Mouse (Mus musculus): Measurements from ENCODE around the gene Lmo2. TPM values are rescaled to one million over a fixed set of nuclear protein-coding genes. Genes with fewer than 3 reads are reported as not detected.
A peak's percentile ranks its signal among the peaks of the same experiment; 100 is the strongest.

Gene Lmo2
- polyA plus RNA-seq, 1 experiment, result 20.8 TPM

GRCm38 (mm10) chr2:103941085-103941484 is 16.7 kb upstream of the Lmo2 start:
- DNase-seq, result no peak
- 85% methylated on average over 3 of the region's 3 CpGs for WGBS
- Histone ChIP-seq H3K4me1 (ENCODE audit: control insufficient read depth, insufficient read depth, low read length) (no peaks in the 10 kb centered on the region), H3K27me3 (replicated peaks; ENCODE audit: control insufficient read depth, insufficient read depth, low read length) (no peaks in the 10 kb centered on the region), H3K4me3 (ENCODE audit: insufficient read depth, low read depth, low read length) (no peak overlapping the region), H3K27ac (ENCODE audit: insufficient read depth, low read depth, low read length) (no peak overlapping the region), H3K36me3 (ENCODE audit: control insufficient read depth, insufficient read depth, low read length) (no peaks in the 10 kb centered on the region)
- TF ChIP-seq CTCF (conservative IDR thresholded peaks at IDR 0.05; ENCODE audit: insufficient read depth, insufficient read length, low read depth, low read length), result no peak
- no peak for TF ChIP-seq POLR2A (IDR thresholded peaks at IDR 0.05; ENCODE audit: low read depth, low read length)

GRCm38 (mm10) chr2:103944859-103945258 is 12.9 kb upstream of the Lmo2 start:
- Histone ChIP-seq H3K27me3 (replicated peaks; ENCODE audit: control insufficient read depth, insufficient read depth, low read length) (no peaks in the 10 kb centered on the region), H3K4me1 (ENCODE audit: control insufficient read depth, insufficient read depth, low read length) (no peaks in the 10 kb centered on the region), H3K4me3 (ENCODE audit: insufficient read depth, low read depth, low read length) (no peak overlapping the region), H3K27ac (ENCODE audit: insufficient read depth, low read depth, low read length) (no peak overlapping the region), H3K36me3 (ENCODE audit: control insufficient read depth, insufficient read depth, low read length) (no peaks in the 10 kb centered on the region)
- no peak for DNase-seq
- WGBS, result 87% methylated on average over 2 of the region's 2 CpGs
- TF ChIP-seq CTCF (conservative IDR thresholded peaks at IDR 0.05; ENCODE audit: insufficient read depth, insufficient read length, low read depth, low read length) (no peak), POLR2A (IDR thresholded peaks at IDR 0.05; ENCODE audit: low read depth, low read length) (no peak)

- 80% methylated on average over 5 of the region's 5 CpGs for WGBS
- DNase-seq, result peak; percentile 42
- H3K4me3 ChIP-seq (ENCODE audit: insufficient read depth, low read depth, low read length), result no peak overlapping the region
- no peak for TF ChIP-seq POLR2A (IDR thresholded peaks at IDR 0.05; ENCODE audit: low read depth, low read length)
- TF ChIP-seq CTCF (conservative IDR thresholded peaks at IDR 0.05; ENCODE audit: insufficient read depth, insufficient read length, low read depth, low read length), result no peak
- H3K27me3 ChIP-seq (replicated peaks; ENCODE audit: control insufficient read depth, insufficient read depth, low read length), result no peaks in the 10 kb centered on the region
- no peaks in the 10 kb centered on the region for H3K36me3 ChIP-seq (ENCODE audit: control insufficient read depth, insufficient read depth, low read length)
- H3K4me1 ChIP-seq (ENCODE audit: control insufficient read depth, insufficient read depth, low read length), result no peaks in the 10 kb centered on the region
- no peak overlapping the region for H3K27ac ChIP-seq (ENCODE audit: insufficient read depth, low read depth, low read length)
These were observed 12.2 kb upstream of the Lmo2 start for GRCm38 (mm10) chr2:103945571-103946092.

- 85% methylated on average over 8 of the region's 8 CpGs for WGBS
- no peak for DNase-seq
These were observed 10.9 kb upstream of the Lmo2 start for GRCm38 (mm10) chr2:103946892-103947291.

GRCm38 (mm10) chr2:103947982-103948655 is 9.7 kb upstream of the Lmo2 start:
- Histone ChIP-seq H3K4me1 (ENCODE audit: control insufficient read depth, insufficient read depth, low read length) (no peaks in the 10 kb centered on the region), H3K27me3 (replicated peaks; ENCODE audit: control insufficient read depth, insufficient read depth, low read length) (no peaks in the 10 kb centered on the region), H3K4me3 (ENCODE audit: insufficient read depth, low read depth, low read length) (no peak overlapping the region), H3K36me3 (ENCODE audit: control insufficient read depth, insufficient read depth, low read length) (no peaks in the 10 kb centered on the region), H3K27ac (ENCODE audit: insufficient read depth, low read depth, low read length) (no peak overlapping the region)
- no peak for DNase-seq
- WGBS, result 51% methylated on average over 8 of the region's 8 CpGs
- TF ChIP-seq POLR2A (IDR thresholded peaks at IDR 0.05; ENCODE audit: low read depth, low read length), result no peak
- no peak for TF ChIP-seq CTCF (conservative IDR thresholded peaks at IDR 0.05; ENCODE audit: insufficient read depth, insufficient read length, low read depth, low read length)

More at GRCm38 (mm10) chr2:103946892-103947291, 10.9 kb upstream of the Lmo2 start:
- TF ChIP-seq CTCF (conservative IDR thresholded peaks at IDR 0.05; ENCODE audit: insufficient read depth, insufficient read length, low read depth, low read length) (no peak), POLR2A (IDR thresholded peaks at IDR 0.05; ENCODE audit: low read depth, low read length) (no peak)
- Histone ChIP-seq H3K36me3 (ENCODE audit: control insufficient read depth, insufficient read depth, low read length) (no peaks in the 10 kb centered on the region), H3K27ac (ENCODE audit: insufficient read depth, low read depth, low read length) (no peak overlapping the region), H3K27me3 (replicated peaks; ENCODE audit: control insufficient read depth, insufficient read depth, low read length) (no peaks in the 10 kb centered on the region), H3K4me1 (ENCODE audit: control insufficient read depth, insufficient read depth, low read length) (no peaks in the 10 kb centered on the region), H3K4me3 (ENCODE audit: insufficient read depth, low read depth, low read length) (no peak overlapping the region)

GRCm38 (mm10) chr2:103953050-103953835 is 4.5 kb upstream of the Lmo2 start:
- Histone ChIP-seq H3K4me1 (ENCODE audit: control insufficient read depth, insufficient read depth, low read length) (no peaks in the 10 kb centered on the region), H3K4me3 (ENCODE audit: insufficient read depth, low read depth, low read length) (no peak overlapping the region), H3K27me3 (replicated peaks; ENCODE audit: control insufficient read depth, insufficient read depth, low read length) (no peaks in the 10 kb centered on the region), H3K27ac (ENCODE audit: insufficient read depth, low read depth, low read length) (no peak overlapping the region), H3K36me3 (ENCODE audit: control insufficient read depth, insufficient read depth, low read length) (no peaks in the 10 kb centered on the region)
- no peak for DNase-seq
- WGBS, result 92% methylated on average over 6 of the region's 6 CpGs
- TF ChIP-seq CTCF (conservative IDR thresholded peaks at IDR 0.05; ENCODE audit: insufficient read depth, insufficient read length, low read depth, low read length) (no peak), POLR2A (IDR thresholded peaks at IDR 0.05; ENCODE audit: low read depth, low read length) (no peak)

- WGBS, result 84% methylated on average over 3 of the region's 3 CpGs
- Histone ChIP-seq H3K4me3 (ENCODE audit: insufficient read depth, low read depth, low read length) (no peak overlapping the region), H3K27me3 (replicated peaks; ENCODE audit: control insufficient read depth, insufficient read depth, low read length) (no peaks in the 10 kb centered on the region), H3K36me3 (ENCODE audit: control insufficient read depth, insufficient read depth, low read length) (no peaks in the 10 kb centered on the region), H3K4me1 (ENCODE audit: control insufficient read depth, insufficient read depth, low read length) (no peaks in the 10 kb centered on the region), H3K27ac (ENCODE audit: insufficient read depth, low read depth, low read length) (no peak overlapping the region)
- no peak for DNase-seq
- TF ChIP-seq CTCF (conservative IDR thresholded peaks at IDR 0.05; ENCODE audit: insufficient read depth, insufficient read length, low read depth, low read length) (no peak), POLR2A (IDR thresholded peaks at IDR 0.05; ENCODE audit: low read depth, low read length) (no peak)
These were observed 2.1 kb upstream of the Lmo2 start for GRCm38 (mm10) chr2:103955714-103956113.

Data from kidney, adult 2 months (tissue).